Comparison of ENCODE assay signal across 8 mouse cellular contexts in genomic region chr2:24405345-24406012, GRCm38 (mm10). TPM values are rescaled to one million over a fixed set of nuclear protein-coding genes. Genes with fewer than 3 reads are reported as not detected.
DNase-seq lines count a peak whose midpoint lies in the region; ATAC-seq lines count a peak whose summit lies in the region.

No protein-coding gene starts in this region.

- H3K9ac ChIP-seq in forebrain, embryonic 16.5 days (replicated peaks; ENCODE audit: low read depth, low read length) = peak overlapping the region; percentile 42
- H3K9ac ChIP-seq in hindbrain, embryonic 11.5 days (ENCODE audit: low read depth, low read length) = peak overlapping the region; percentile 34; the same call in 1 of the 2 replicates

- H3K4me1 ChIP-seq in forebrain, embryonic 16.5 days (replicated peaks; ENCODE audit: control insufficient read depth, insufficient read depth, low read length) = peaks cover 11% of the 10 kb centered on the region
- 0 out of 2 replicates have a peak, but pooled peaks cover 4% of the 10 kb centered on the region for H3K4me1 ChIP-seq in hindbrain, embryonic 11.5 days (replicated peaks; ENCODE audit: control insufficient read depth, insufficient read depth, low read length)

- H3K9me3 ChIP-seq in forebrain, embryonic 16.5 days (ENCODE audit: control insufficient read depth, low read length) = no peaks in the 10 kb centered on the region
- H3K9me3 ChIP-seq in hindbrain, embryonic 11.5 days (ENCODE audit: control insufficient read depth, low read length) = no peaks in the 10 kb centered on the region

- peak overlapping the region; percentile 47 for H3K4me2 ChIP-seq in forebrain, embryonic 16.5 days (ENCODE audit: low read length)
- peak overlapping the region; percentile 39 for H3K4me2 ChIP-seq in hindbrain, embryonic 11.5 days (replicated peaks; ENCODE audit: low read depth, low read length)

- 10% methylated on average over 23 of the region's 23 CpGs for WGBS in forebrain, embryonic 16.5 days
- 12% methylated on average over 23 of the region's 23 CpGs for WGBS in hindbrain, embryonic 11.5 days

- H3K27me3 ChIP-seq in forebrain, embryonic 16.5 days (replicated peaks; ENCODE audit: control insufficient read depth, insufficient read depth, low read length) = peaks cover 3% of the 10 kb centered on the region; the same call in 1 of the 2 replicates
- H3K27me3 ChIP-seq in hindbrain, embryonic 11.5 days (ENCODE audit: control insufficient read depth, insufficient read depth, low read length) = peaks cover 5% of the 10 kb centered on the region; the same call in 1 of the 2 replicates

- no peak overlapping the region for H3K27ac ChIP-seq in forebrain, embryonic 16.5 days (ENCODE audit: low read length)
- no peak overlapping the region for H3K27ac ChIP-seq in hindbrain, embryonic 11.5 days (ENCODE audit: low read depth, low read length)

- ATAC-seq in forebrain, embryonic 16.5 days = peak; percentile 78
- ATAC-seq in hindbrain, embryonic 11.5 days (ENCODE audit: low FRiP score) = peak; percentile 78

- H3K36me3 ChIP-seq in forebrain, embryonic 16.5 days (ENCODE audit: control insufficient read depth, insufficient read depth) = no peaks in the 10 kb centered on the region
- no peaks in the 10 kb centered on the region for H3K36me3 ChIP-seq in hindbrain, embryonic 11.5 days (ENCODE audit: control insufficient read depth, insufficient read depth, low read length)

- peak; percentile 65 for DNase-seq in Muller cell, postnatal 12 days (ENCODE audit: inconsistent ontology term)
- DNase-seq in cerebellum, adult 18-20 months = peak; percentile 72 to 78
- DNase-seq in hindbrain, embryonic 11.5 days (ENCODE audit: low spot score) = peak; percentile 86
- DNase-seq in layer of hippocampus, postnatal 14 days (ENCODE audit: low spot score in 2 of 2) = peak; percentile 40 to 61
- peak; percentile 68 to 81 for DNase-seq in lung, postnatal 4 days
- DNase-seq in retina, postnatal 1 day = peak; percentile 89
- DNase-seq in urinary bladder, adult 2 months (ENCODE audit: low spot score) = peak; percentile 43

- peak overlapping the region; percentile 29 for H3K4me3 ChIP-seq in forebrain, embryonic 16.5 days (replicated peaks; ENCODE audit: low read length)
- H3K4me3 ChIP-seq in hindbrain, embryonic 11.5 days (ENCODE audit: low read depth, low read length) = no peak overlapping the region

RNA-seq across cellular contexts. Expression of gene Psd4, which starts 38.1 kb away (rescaled TPM):
- 0.20 and 0.52 TPM in 2 replicates for polyA plus RNA-seq in forebrain, embryonic 16.5 days (2015; fragmentation: Nextera tagmentation; extraction: Ambion mirVana)
- polyA plus RNA-seq in hindbrain, embryonic 11.5 days (2014; fragmentation: Nextera tagmentation; extraction: Ambion mirVana) = 0.45 and 0.46 TPM in 2 replicates
- total RNA-seq in layer of hippocampus, postnatal 14 days (2021) = 1 to 10 TPM; 1.2 to 1.8 TPM
- polyA plus RNA-seq in urinary bladder, adult 2 months (2012; rRNA removed) = 17.9 and 22.3 TPM in 2 replicates

Comparison
In these comparisons a context has a peak if more than half of its experiments do, and no peak if none do; other contexts are left out.
1. RNA of gene Psd4, which starts 38.1 kb away (polyA plus RNA-seq): 17.9 to 22.3 TPM in urinary bladder, adult 2 months; 0.20 to 0.52 TPM in forebrain, embryonic 16.5 days and 0.45 to 0.46 TPM in hindbrain, embryonic 11.5 days; every median in the first group is over 10 times any median in the second.
2. Peak in every context shown above with its lines, with median percentiles within 50 percentile points of each other: DNase-seq.